Mouse (Mus musculus): ENCODE measurements around the gene Eml4.

- TF ChIP-seq CTCF (IDR thresholded peaks at IDR 0.05; ENCODE audit: control insufficient read depth, insufficient read depth, insufficient replicate concordance, low read depth, low read length) (no peak), POLR2A (IDR thresholded peaks at IDR 0.05; ENCODE audit: control insufficient read depth, low read depth, low read length) (no peak)
These were observed 29.1 kb downstream of the Eml4 start for GRCm38 (mm10) chr17:83379791-83380190.

All from testis, adult 2 months (tissue).